Mouse (Mus musculus): ENCODE results near the gene AC124502.3. TPM values are rescaled to one million over a fixed set of nuclear protein-coding genes. Genes with fewer than 3 reads are reported as not detected.
"Not testable (repeated sequence)": the region's sequence is repeated elsewhere in the genome, so short reads cannot be mapped to it uniquely, and the experiment has no call there.

Gene AC124502.3
- polyA plus RNA-seq (2015; fragmentation: Nextera tagmentation; extraction: Ambion mirVana) = 3.2 and 3.4 TPM in 2 replicates

- Histone ChIP-seq H3K4me2 (peak within 1 kb of the TSS; percentile 100), H3K27ac (peak within 1 kb of the TSS; percentile 82), H3K9me3 (replicated peaks) (no peaks in the 10 kb centered on the region), H3K4me1 (peaks cover 43% of the 10 kb centered on the region), H3K27me3 (no peaks in the 10 kb centered on the region), H3K36me3 (ENCODE audit: poor library complexity, severe bottlenecking) (peaks cover 12% of the 10 kb centered on the region), H3K4me3 (peak within 1 kb of the TSS; percentile 97), H3K9ac (peak within 1 kb of the TSS; percentile 91)
- WGBS = under 1% methylated on average over 42 of the region's 44 CpGs
- peak; percentile 93 for ATAC-seq
Measured at GRCm38 (mm10) chr19:5038709-5039156, at the start of gene AC124502.3, which contains the start of gene B4gat1. TSS of gene AC124502.3 (plus strand) at chr19:5038891. TSS of gene B4gat1 (plus strand) at chr19:5038826.

- Histone ChIP-seq H3K9me3 (replicated peaks) (no peaks in the 10 kb centered on the region), H3K36me3 (ENCODE audit: poor library complexity, severe bottlenecking) (no peaks in the 10 kb centered on the region), H3K9ac (peak overlapping the region; percentile 70), H3K4me2 (peak overlapping the region; percentile 69), H3K4me3 (peak overlapping the region; percentile 46), H3K27me3 (peaks cover 96% of the 10 kb centered on the region), H3K27ac (no peak overlapping the region), H3K4me1 (peaks cover 35% of the 10 kb centered on the region)
- no peak for ATAC-seq
- 3% methylated on average over 13 of the region's 13 CpGs for WGBS
Measured at GRCm38 (mm10) chr19:4989013-4989412, 49.7 kb upstream of the AC124502.3 start.

GRCm38 (mm10) chr19:4989434-4990255 is 49.0 kb upstream of the AC124502.3 start:
- H3K4me1 ChIP-seq = peaks cover 35% of the 10 kb centered on the region
- peak overlapping the region; percentile 69 for H3K4me2 ChIP-seq
- H3K27me3 ChIP-seq = peaks cover 94% of the 10 kb centered on the region
- peak overlapping the region; percentile 46 for H3K4me3 ChIP-seq
- ATAC-seq = peak; percentile 85
- WGBS = 16% methylated on average over 45 of the region's 47 CpGs
- H3K36me3 ChIP-seq (ENCODE audit: poor library complexity, severe bottlenecking) = no peaks in the 10 kb centered on the region
- H3K9me3 ChIP-seq (replicated peaks) = no peaks in the 10 kb centered on the region
- peak overlapping the region; percentile 31; the same call in 1 of the 2 replicates for H3K27ac ChIP-seq
- H3K9ac ChIP-seq = peak overlapping the region; percentile 70

GRCm38 (mm10) chr19:4990256-4990625 is 48.5 kb upstream of the AC124502.3 start, which contains the start of gene Npas4:
TSS of gene Npas4 (minus strand) at chr19:4990316.
- peak within 1 kb of the TSS; percentile 69 for H3K4me2 ChIP-seq
- WGBS = 17% methylated on average over 4 of the region's 4 CpGs

GRCm38 (mm10) chr19:4990716-4991115 is 48.0 kb upstream of the AC124502.3 start:
- Histone ChIP-seq H3K4me3 (peak overlapping the region; percentile 46), H3K27me3 (peaks cover 88% of the 10 kb centered on the region), H3K9ac (peak overlapping the region; percentile 43), H3K27ac (peak overlapping the region; percentile 19; the same call in 1 of the 2 replicates), H3K4me2 (peak overlapping the region; percentile 69), H3K9me3 (replicated peaks) (no peaks in the 10 kb centered on the region), H3K4me1 (peaks cover 35% of the 10 kb centered on the region), H3K36me3 (ENCODE audit: poor library complexity, severe bottlenecking) (no peaks in the 10 kb centered on the region)
- peak; percentile 31; the same call in 1 of the 2 replicates for ATAC-seq
- 2% methylated on average over 21 of the region's 22 CpGs for WGBS

More at GRCm38 (mm10) chr19:4990256-4990625, 48.5 kb upstream of the AC124502.3 start, which contains the start of gene Npas4:
- peak within 1 kb of the TSS; percentile 70 for H3K9ac ChIP-seq
- peaks cover 35% of the 10 kb centered on the region for H3K4me1 ChIP-seq
- peak within 1 kb of the TSS; percentile 31 for H3K27ac ChIP-seq
- H3K9me3 ChIP-seq (replicated peaks) = no peaks in the 10 kb centered on the region
- no peaks in the 10 kb centered on the region for H3K36me3 ChIP-seq (ENCODE audit: poor library complexity, severe bottlenecking)
- H3K27me3 ChIP-seq = peaks cover 93% of the 10 kb centered on the region
- ATAC-seq = no peak
- peak within 1 kb of the TSS; percentile 46 for H3K4me3 ChIP-seq

- no peak for ATAC-seq
- peaks cover 35% of the 10 kb centered on the region for H3K4me1 ChIP-seq
- WGBS = 19% methylated on average over 8 of the region's 8 CpGs
- no peak overlapping the region for H3K4me2 ChIP-seq
- H3K27ac ChIP-seq = no peak overlapping the region
- no peaks in the 10 kb centered on the region for H3K36me3 ChIP-seq (ENCODE audit: poor library complexity, severe bottlenecking)
- H3K9me3 ChIP-seq (replicated peaks) = no peaks in the 10 kb centered on the region
- peaks cover 79% of the 10 kb centered on the region for H3K27me3 ChIP-seq
- no peak overlapping the region for H3K9ac ChIP-seq
- no peak overlapping the region for H3K4me3 ChIP-seq
Measured at GRCm38 (mm10) chr19:4992371-4992770, 46.3 kb upstream of the AC124502.3 start.

GRCm38 (mm10) chr19:4992904-4993303 is 45.8 kb upstream of the AC124502.3 start:
- Histone ChIP-seq H3K27ac (no peak overlapping the region), H3K27me3 (peaks cover 74% of the 10 kb centered on the region), H3K4me3 (no peak overlapping the region), H3K36me3 (ENCODE audit: poor library complexity, severe bottlenecking) (no peaks in the 10 kb centered on the region), H3K9ac (no peak overlapping the region), H3K4me2 (0 out of 2 replicates have a peak overlapping the region, but pooled peaks have one; percentile 7), H3K4me1 (peaks cover 35% of the 10 kb centered on the region), H3K9me3 (replicated peaks) (no peaks in the 10 kb centered on the region)
- WGBS = 7% methylated on average over 9 of the region's 9 CpGs
- ATAC-seq = no peak

- Histone ChIP-seq H3K27ac (peak overlapping the region; percentile 40; the same call in 1 of the 2 replicates), H3K4me2 (no peak overlapping the region), H3K9me3 (replicated peaks) (no peaks in the 10 kb centered on the region), H3K27me3 (peaks cover 67% of the 10 kb centered on the region), H3K4me3 (no peak overlapping the region), H3K4me1 (peaks cover 31% of the 10 kb centered on the region), H3K36me3 (ENCODE audit: poor library complexity, severe bottlenecking) (no peaks in the 10 kb centered on the region), H3K9ac (no peak overlapping the region)
- no peak for ATAC-seq
- WGBS = 50% methylated on average over 5 of the region's 5 CpGs
Measured at GRCm38 (mm10) chr19:4994043-4994442, 44.6 kb upstream of the AC124502.3 start.

GRCm38 (mm10) chr19:4999445-5000140 is 39.1 kb upstream of the AC124502.3 start:
- peaks cover 27% of the 10 kb centered on the region for H3K27me3 ChIP-seq
- H3K4me2 ChIP-seq = no peak overlapping the region
- peaks cover 12% of the 10 kb centered on the region for H3K4me1 ChIP-seq
- WGBS = 81% methylated on average over 6 of the region's 6 CpGs
- no peaks in the 10 kb centered on the region for H3K36me3 ChIP-seq (ENCODE audit: poor library complexity, severe bottlenecking)
- no peak for ATAC-seq
- no peaks in the 10 kb centered on the region for H3K9me3 ChIP-seq (replicated peaks)
- H3K27ac ChIP-seq = no peak overlapping the region
- no peak overlapping the region for H3K9ac ChIP-seq
- H3K4me3 ChIP-seq = no peak overlapping the region

- Histone ChIP-seq H3K27me3 (peaks cover 17% of the 10 kb centered on the region), H3K36me3 (ENCODE audit: poor library complexity, severe bottlenecking) (no peaks in the 10 kb centered on the region), H3K27ac (peak overlapping the region; percentile 89), H3K4me2 (peak overlapping the region; percentile 70), H3K4me1 (peaks cover 12% of the 10 kb centered on the region), H3K9ac (peak overlapping the region; percentile 63), H3K9me3 (replicated peaks) (peaks cover 8% of the 10 kb centered on the region; the same call in 1 of the 2 replicates), H3K4me3 (peak overlapping the region; percentile 37)
- WGBS = under 1% methylated on average over 39 of the region's 39 CpGs
- ATAC-seq = peak; percentile 99
Measured at GRCm38 (mm10) chr19:5001666-5002406, 36.9 kb upstream of the AC124502.3 start.

GRCm38 (mm10) chr19:5003644-5004043 is 35.0 kb upstream of the AC124502.3 start:
- H3K4me1 ChIP-seq = peaks cover 12% of the 10 kb centered on the region

More at GRCm38 (mm10) chr19:5003644-5004043, 35.0 kb upstream of the AC124502.3 start:
- peaks cover 15% of the 10 kb centered on the region for H3K27me3 ChIP-seq
- 54% methylated on average over 2 of the region's 2 CpGs for WGBS
- ATAC-seq; H3K9me3 ChIP-seq (replicated peaks); H3K9ac ChIP-seq; H3K36me3 ChIP-seq (ENCODE audit: poor library complexity, severe bottlenecking); H3K4me3 ChIP-seq; H3K4me2 ChIP-seq; H3K27ac ChIP-seq: not testable (repeated sequence)

All from forebrain, embryonic 13.5 days (tissue).